Mouse (Mus musculus) limb, embryonic 12.5 days (tissue): Measurements from ENCODE around the gene Rln3. TPM values are rescaled to one million over a fixed set of nuclear protein-coding genes. Genes with fewer than 3 reads are reported as not detected.
"Not testable (repeated sequence)": the region's sequence is repeated elsewhere in the genome, so short reads cannot be mapped to it uniquely, and the experiment has no call there.

Experiments
- ATAC-seq: fragments of 200-750 bp; cut with Nextera tagmentation; 2 replicates; pipeline ENCODE4 v1.8.0; 2017; ENCODE audit warnings: low read depth, moderate TSS enrichment; ENCODE audit not compliant: insufficient number of reproducible peaks, insufficient read depth, low FRiP score, low TSS enrichment
- H3K27ac ChIP-seq: fragments of 300-500 bp; sonication (generic); 2 replicates; pipeline ENCODE4 v1.5.1; 2016; ENCODE audit warnings: mild to moderate bottlenecking, moderate library complexity
- H3K27me3 ChIP-seq: fragments of 300-500 bp; sonication (generic); 2 replicates; pipeline ENCODE4 v1.6.1; 2016; ENCODE audit warnings: mild to moderate bottlenecking, moderate library complexity
- H3K36me3 ChIP-seq: fragments of 300-500 bp; sonication (generic); 2 replicates; pipeline ENCODE4 v1.6.1; 2016; ENCODE audit warnings: mild to moderate bottlenecking, moderate library complexity
- H3K4me1 ChIP-seq: fragments of 300-500 bp; sonication (generic); replicated peaks from 2 replicates; pipeline ENCODE4 v1.6.1; 2016
- H3K4me2 ChIP-seq: fragments of 300-500 bp; sonication (generic); 2 replicates; pipeline ENCODE4 v1.6.1; 2016; ENCODE audit warnings: mild to moderate bottlenecking, moderate library complexity
- H3K4me3 ChIP-seq: fragments of 300-500 bp; sonication (generic); replicated peaks from 2 replicates; pipeline ENCODE4 v1.5.1; 2016; ENCODE audit warnings: mild to moderate bottlenecking
- H3K9ac ChIP-seq: fragments of 300-500 bp; sonication (generic); replicated peaks from 2 replicates; pipeline ENCODE4 v1.6.1; 2016; ENCODE audit warnings: mild to moderate bottlenecking, moderate library complexity
- H3K9me3 ChIP-seq: fragments of 300-500 bp; sonication (generic); 2 replicates; pipeline ENCODE4 v1.6.1; 2016; ENCODE audit warnings: mild to moderate bottlenecking, moderate library complexity
- WGBS: fragments of 180-500 bp; shearing (Covaris S2); methylation state at CpG from one replicate; pipeline ENCODE4 v1.1.7; 2016; 5-methylcytosine and 5-hydroxymethylcytosine counted together
- polyA plus RNA-seq: library from polyadenylated mRNA; unstranded; fragments of >200 nt; fragmentation: Nextera tagmentation; extraction: Ambion mirVana; gene quantifications from 2 replicates; pipeline ENCODE4 v1.2.1, GENCODE M21; 2016

Rln3 gene
- polyA plus RNA-seq, 1 experiment from 2014 or later, result not detected

GRCm38 (mm10) chr8:84021096-84021495, 23.7 kb downstream of the Rln3 start, which contains the start of gene Palm3:
Gene Palm3 (plus strand): TSS chr8:84021471.
- Histone ChIP-seq H3K27me3 (peaks cover 64% of the 10 kb centered on the region), H3K4me1 (0 out of 2 replicates have a peak, but pooled peaks cover 16% of the 10 kb centered on the region), H3K4me2 (peak within 1 kb of the TSS; percentile 18), H3K9me3 (0 out of 2 replicates have a peak, but pooled peaks cover 2% of the 10 kb centered on the region), H3K9ac (no peak within 1 kb of the TSS), H3K27ac (no peak within 1 kb of the TSS), H3K36me3 (no peaks in the 10 kb centered on the region), H3K4me3 (0 out of 2 replicates have a peak within 1 kb of the TSS, but pooled peaks have one; percentile 3)
- no peak for ATAC-seq
- 7% methylated on average over 18 of the region's 18 CpGs for WGBS

- Histone ChIP-seq H3K27me3 (peaks cover 61% of the 10 kb centered on the region), H3K27ac (no peak overlapping the region), H3K4me2 (no peak overlapping the region), H3K9ac (no peak overlapping the region), H3K36me3 (no peaks in the 10 kb centered on the region), H3K9me3 (0 out of 2 replicates have a peak, but pooled peaks cover 4% of the 10 kb centered on the region), H3K4me3 (no peak overlapping the region), H3K4me1 (0 out of 2 replicates have a peak, but pooled peaks cover 12% of the 10 kb centered on the region)
- no peak for ATAC-seq
- WGBS, result 82% methylated on average over 9 of the region's 9 CpGs
Measured at GRCm38 (mm10) chr8:84019738-84020137, 25.1 kb downstream of the Rln3 start.

GRCm38 (mm10) chr8:84015833-84016232, 29.0 kb downstream of the Rln3 start:
- H3K27me3 ChIP-seq, result peaks cover 60% of the 10 kb centered on the region
- H3K9ac ChIP-seq, result no peak overlapping the region
- H3K36me3 ChIP-seq, result no peaks in the 10 kb centered on the region
- no peak for ATAC-seq
- 92% methylated on average over 5 of the region's 5 CpGs for WGBS
- H3K27ac ChIP-seq, result no peak overlapping the region
- H3K4me3 ChIP-seq, result no peak overlapping the region
- 0 out of 2 replicates have a peak, but pooled peaks cover 4% of the 10 kb centered on the region for H3K9me3 ChIP-seq
- H3K4me2 ChIP-seq, result no peak overlapping the region
- peaks cover 17% of the 10 kb centered on the region for H3K4me1 ChIP-seq

GRCm38 (mm10) chr8:84012499-84013165, 32.2 kb downstream of the Rln3 start:
- Histone ChIP-seq H3K27ac (no peak overlapping the region), H3K27me3 (peaks cover 60% of the 10 kb centered on the region), H3K4me2 (peak overlapping the region; percentile 97), H3K36me3 (no peaks in the 10 kb centered on the region), H3K4me1 (peaks cover 26% of the 10 kb centered on the region), H3K9me3 (0 out of 2 replicates have a peak, but pooled peaks cover 4% of the 10 kb centered on the region), H3K9ac (no peak overlapping the region), H3K4me3 (peak overlapping the region; percentile 54)
- 8% methylated on average over 35 of the region's 35 CpGs for WGBS
- ATAC-seq, result no peak

- Histone ChIP-seq H3K27me3 (peaks cover 60% of the 10 kb centered on the region), H3K4me1 (peaks cover 26% of the 10 kb centered on the region), H3K36me3 (no peaks in the 10 kb centered on the region), H3K9ac (peak within 1 kb of the TSS; percentile 58), H3K9me3 (0 out of 2 replicates have a peak, but pooled peaks cover 4% of the 10 kb centered on the region), H3K4me3 (peak within 1 kb of the TSS; percentile 54), H3K27ac (no peak within 1 kb of the TSS), H3K4me2 (peak within 1 kb of the TSS; percentile 97)
- 1% methylated on average over 45 of the region's 45 CpGs for WGBS
- ATAC-seq, result no peak; the same call in 1 of the 2 replicates
Measured at GRCm38 (mm10) chr8:84011705-84012498, 32.9 kb downstream of the Rln3 start, which contains the start of gene 2210011C24Rik. Gene 2210011C24Rik (minus strand): TSS chr8:84012171.

GRCm38 (mm10) chr8:84010625-84011611, 33.9 kb downstream of the Rln3 start:
- peaks cover 57% of the 10 kb centered on the region for H3K27me3 ChIP-seq
- no peak overlapping the region for H3K27ac ChIP-seq
- peak overlapping the region; percentile 58 for H3K9ac ChIP-seq
- no peaks in the 10 kb centered on the region for H3K36me3 ChIP-seq
- H3K9me3 ChIP-seq, result 0 out of 2 replicates have a peak, but pooled peaks cover 1% of the 10 kb centered on the region
- WGBS, result 1% methylated on average over 83 of the region's 83 CpGs
- H3K4me1 ChIP-seq, result peaks cover 26% of the 10 kb centered on the region
- H3K4me2 ChIP-seq, result peak overlapping the region; percentile 97
- no peak; the same call in 1 of the 2 replicates for ATAC-seq
- peak overlapping the region; percentile 54 for H3K4me3 ChIP-seq

GRCm38 (mm10) chr8:84009876-84010275, 34.9 kb downstream of the Rln3 start:
- no peak overlapping the region for H3K9ac ChIP-seq
- H3K27me3 ChIP-seq, result peaks cover 49% of the 10 kb centered on the region
- no peak overlapping the region for H3K27ac ChIP-seq
- H3K4me1 ChIP-seq, result peaks cover 26% of the 10 kb centered on the region
- no peaks in the 10 kb centered on the region for H3K9me3 ChIP-seq
- H3K36me3 ChIP-seq, result no peaks in the 10 kb centered on the region
- H3K4me2 ChIP-seq, result no peak overlapping the region
- ATAC-seq, result no peak; the same call in 1 of the 2 replicates
- WGBS, result under 1% methylated on average over 11 of the region's 11 CpGs
- H3K4me3 ChIP-seq, result no peak overlapping the region

- no peaks in the 10 kb centered on the region for H3K9me3 ChIP-seq
- H3K27me3 ChIP-seq, result peaks cover 39% of the 10 kb centered on the region
- peaks cover 36% of the 10 kb centered on the region for H3K4me1 ChIP-seq
- H3K4me3 ChIP-seq, result no peak overlapping the region
- H3K9ac ChIP-seq, result no peak overlapping the region
- WGBS, result 30% methylated on average over 7 of the region's 7 CpGs
- no peak overlapping the region for H3K27ac ChIP-seq
- no peaks in the 10 kb centered on the region for H3K36me3 ChIP-seq
- ATAC-seq, result no peak
- no peak overlapping the region for H3K4me2 ChIP-seq
Measured at GRCm38 (mm10) chr8:84008362-84008761, 36.4 kb downstream of the Rln3 start.

GRCm38 (mm10) chr8:84005502-84005901, 39.3 kb downstream of the Rln3 start:
- not testable (repeated sequence) for H3K9me3 ChIP-seq, H3K9ac ChIP-seq, H3K4me3 ChIP-seq, H3K36me3 ChIP-seq, ATAC-seq, H3K27ac ChIP-seq
- peaks cover 23% of the 10 kb centered on the region for H3K27me3 ChIP-seq
- 89% methylated on average over 7 of the region's 7 CpGs for WGBS
- H3K4me2 ChIP-seq, result 0 out of 2 replicates have a peak overlapping the region, but pooled peaks have one; percentile 83
- H3K4me1 ChIP-seq, result peaks cover 32% of the 10 kb centered on the region

- H3K9me3 ChIP-seq, result no peaks in the 10 kb centered on the region
- peak overlapping the region; percentile 68 for H3K9ac ChIP-seq
- H3K4me2 ChIP-seq, result peak overlapping the region; percentile 83
- H3K27me3 ChIP-seq, result peaks cover 17% of the 10 kb centered on the region
- peaks cover 17% of the 10 kb centered on the region for H3K36me3 ChIP-seq
- peak overlapping the region; percentile 56 for H3K4me3 ChIP-seq
- peak; percentile 75 for ATAC-seq
- WGBS, result 1% methylated on average over 30 of the region's 30 CpGs
- peak overlapping the region; percentile 87 for H3K27ac ChIP-seq
- H3K4me1 ChIP-seq, result peaks cover 32% of the 10 kb centered on the region
Measured at GRCm38 (mm10) chr8:84004533-84005201, 40.1 kb downstream of the Rln3 start.
